In the genomic region with DNA sequence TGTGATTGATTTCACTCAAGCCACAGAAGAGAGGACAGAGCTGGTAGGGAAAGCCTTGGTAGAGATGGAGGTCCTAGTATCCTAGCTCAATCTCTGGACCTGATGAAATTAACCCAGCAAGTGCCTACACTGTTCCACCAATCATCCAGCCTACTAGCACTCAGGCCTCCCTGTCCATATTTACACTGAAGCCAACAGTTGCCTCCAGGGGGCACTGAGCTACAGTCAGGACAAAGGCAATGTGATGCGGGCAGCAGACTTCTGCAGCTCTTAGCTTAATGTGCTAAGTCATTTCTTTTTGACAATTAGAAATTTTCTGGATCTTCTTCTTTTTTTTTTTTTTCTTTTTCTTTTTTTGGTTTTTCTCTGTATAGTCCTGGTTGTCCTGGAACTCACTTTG, we compare ENCODE assay signal across 10 mouse cellular contexts. TPM values are rescaled to one million over a fixed set of nuclear protein-coding genes. Genes with fewer than 3 reads are reported as not detected.
DNase-seq lines count a peak whose midpoint lies in the region; ATAC-seq and TF ChIP-seq lines count a peak whose summit lies in the region.
"Had no signal": no experiment of that assay in that cellular context is flagged by ENCODE, and none has a peak within 500 bp of the region (broad histone marks: within the 10 kb centered on the region; RNA-seq: fewer than 3 reads in every experiment).

No protein-coding gene starts in this region.

- no peak overlapping the region for H3K4me3 ChIP-seq in hindbrain, postnatal 0 days (ENCODE audit: low read length)
- no peak overlapping the region for H3K4me3 ChIP-seq in hindbrain, embryonic 14.5 days (replicated peaks; ENCODE audit: low read length)
- H3K4me3 ChIP-seq: forebrain, embryonic 12.5 days; hindbrain, embryonic 12.5 days had no signal

- H3K9me3 ChIP-seq in hindbrain, postnatal 0 days (ENCODE audit: low read length), result no peaks in the 10 kb centered on the region
- H3K9me3 ChIP-seq in hindbrain, embryonic 14.5 days (ENCODE audit: control insufficient read depth, low read length), result no peaks in the 10 kb centered on the region
- H3K9me3 ChIP-seq: forebrain, embryonic 12.5 days; hindbrain, embryonic 12.5 days had no signal

- H3K27me3 ChIP-seq in hindbrain, postnatal 0 days (ENCODE audit: insufficient read depth, low read length), result no peaks in the 10 kb centered on the region
- H3K27me3 ChIP-seq in hindbrain, embryonic 14.5 days (ENCODE audit: control insufficient read depth, insufficient read depth, low read length), result no peaks in the 10 kb centered on the region
- H3K27me3 ChIP-seq: forebrain, embryonic 12.5 days; hindbrain, embryonic 12.5 days had no signal

- H3K36me3 ChIP-seq in hindbrain, postnatal 0 days (ENCODE audit: insufficient read depth, low read length), result peaks cover 49% of the 10 kb centered on the region
- H3K36me3 ChIP-seq in hindbrain, embryonic 14.5 days (replicated peaks; ENCODE audit: control insufficient read depth, insufficient read depth), result peaks cover 93% of the 10 kb centered on the region

- H3K4me2 ChIP-seq in hindbrain, postnatal 0 days (ENCODE audit: low read depth, low read length), result no peak overlapping the region
- no peak overlapping the region for H3K4me2 ChIP-seq in hindbrain, embryonic 14.5 days (replicated peaks)
- H3K4me2 ChIP-seq: forebrain, embryonic 12.5 days; hindbrain, embryonic 12.5 days had no signal

- H3K9ac ChIP-seq in hindbrain, postnatal 0 days (replicated peaks; ENCODE audit: low read length), result no peak overlapping the region
- no peak overlapping the region for H3K9ac ChIP-seq in hindbrain, embryonic 14.5 days
- H3K9ac ChIP-seq: forebrain, embryonic 12.5 days; hindbrain, embryonic 12.5 days had no signal

- 65% methylated on average over 1 of the region's 1 CpGs for WGBS in hindbrain, postnatal 0 days
- WGBS in hindbrain, embryonic 14.5 days, result 90% methylated on average over 1 of the region's 1 CpGs

- H3K4me1 ChIP-seq in hindbrain, postnatal 0 days (ENCODE audit: insufficient read depth, low read length), result no peaks in the 10 kb centered on the region
- no peaks in the 10 kb centered on the region for H3K4me1 ChIP-seq in hindbrain, embryonic 14.5 days (replicated peaks; ENCODE audit: control insufficient read depth, insufficient read depth, low read length)
- H3K4me1 ChIP-seq: forebrain, embryonic 12.5 days; hindbrain, embryonic 12.5 days had no signal

- ATAC-seq in hindbrain, postnatal 0 days, result no peak
- ATAC-seq in hindbrain, embryonic 14.5 days (ENCODE audit: low FRiP score), result no peak
- ATAC-seq in megakaryocyte, adult 5-6 weeks (ENCODE audit: poor library complexity, severe bottlenecking), result no peak

- DNase-seq in hindbrain, postnatal 0 days (ENCODE audit: low spot score), result peak; percentile 12
- DNase-seq in hindbrain, embryonic 14.5 days (ENCODE audit: low spot score), result no peak
- peak; percentile 57 for DNase-seq in 416B (ENCODE audit: low read depth)
- peak; percentile 37 for DNase-seq in ES-CJ7 (ENCODE audit: low read depth, low spot score)
- peak; percentile 27 to 41 for DNase-seq in kidney, postnatal 4 days
- DNase-seq in urinary bladder, postnatal 36 days (ENCODE audit: low spot score in 2 of 2), result no peak
- no peak for DNase-seq in right cerebral cortex, postnatal 10 days (ENCODE audit: low spot score in 2 of 2)

- no peak overlapping the region for H3K27ac ChIP-seq in hindbrain, postnatal 0 days
- H3K27ac ChIP-seq in hindbrain, embryonic 14.5 days, result no peak overlapping the region
- H3K27ac ChIP-seq: forebrain, embryonic 12.5 days; hindbrain, embryonic 12.5 days had no signal

- TF ChIP-seq CTCF in hindbrain, postnatal 0 days (IDR thresholded peaks at IDR 0.05; ENCODE audit: low read depth), result peak; percentile 37; the same call in 1 of the 2 replicates

RNA-seq across cellular contexts. Expression of gene 4931406P16Rik, which starts 38.6 kb away (rescaled TPM):
- total RNA-seq in hindbrain, postnatal 0 days (2014; rRNA removed), result 61.0 and 65.5 TPM in 2 replicates
- 23.2 and 31.5 TPM in 2 replicates for polyA plus RNA-seq in hindbrain, postnatal 0 days (2015; fragmentation: Nextera tagmentation; extraction: Ambion mirVana)
- 39.5 and 45.0 TPM in 2 replicates for polyA plus RNA-seq in hindbrain, embryonic 14.5 days (2014; fragmentation: Nextera tagmentation; extraction: Ambion mirVana)
- total RNA-seq in megakaryocyte, adult 5-6 weeks (2015), result 18.6 and 23.2 TPM in 2 replicates
- 19.4 and 23.7 TPM in 2 replicates for total RNA-seq in megakaryocyte, adult 5-6 weeks (2017)

RNA-seq across cellular contexts. Expression of gene Lsm14a, which starts 41.1 kb away (rescaled TPM):
- 28.0 and 44.9 TPM in 2 replicates for total RNA-seq in hindbrain, postnatal 0 days (2014; rRNA removed)
- 46.0 and 46.1 TPM in 2 replicates for polyA plus RNA-seq in hindbrain, postnatal 0 days (2015; fragmentation: Nextera tagmentation; extraction: Ambion mirVana)
- polyA plus RNA-seq in hindbrain, embryonic 14.5 days (2014; fragmentation: Nextera tagmentation; extraction: Ambion mirVana), result 38.2 and 38.7 TPM in 2 replicates
- 118 and 135 TPM in 2 replicates for total RNA-seq in megakaryocyte, adult 5-6 weeks (2015)
- total RNA-seq in megakaryocyte, adult 5-6 weeks (2017), result 85.4 and 90.6 TPM in 2 replicates

Comparison
In these comparisons a context has a peak if more than half of its experiments do, and no peak if none do; other contexts are left out.
1. DNase-seq: peak in hindbrain, postnatal 0 days (single experiment), 416B (single experiment), ES-CJ7 (single experiment) and kidney, postnatal 4 days (2 of 2); none in hindbrain, embryonic 14.5 days (single experiment), urinary bladder, postnatal 36 days (0 of 2) and right cerebral cortex, postnatal 10 days (0 of 2).